Mouse (Mus musculus) neural tube, embryonic 11.5 days (tissue): ENCODE measurements around the gene Gm10260. TPM values are rescaled to one million over a fixed set of nuclear protein-coding genes. Genes with fewer than 3 reads are reported as not detected.

Experiments used
- ATAC-seq: fragments of 200-750 bp; cut with Nextera tagmentation; 2 replicates; pipeline ENCODE4 v1.8.0; 2017; ENCODE audit warnings: moderate number of reproducible peaks, mild to moderate bottlenecking, moderate TSS enrichment, moderate library complexity; ENCODE audit not compliant: insufficient read depth, low FRiP score, low TSS enrichment
- DNase-seq: peaks from one replicate; pipeline ENCODE4 v3.0.0-alpha.2; 2015; ENCODE audit warnings: low spot score
- H3K27ac ChIP-seq: fragments of 300-500 bp; sonication (generic); 2 replicates; pipeline ENCODE4 v1.5.1; 2014; ENCODE audit warnings: low read depth, mild to moderate bottlenecking, low read length
- H3K27me3 ChIP-seq: fragments of 300-500 bp; sonication (generic); 2 replicates; pipeline ENCODE4 v1.6.1; 2014; ENCODE audit warnings: mild to moderate bottlenecking, low read length, mixed read lengths; ENCODE audit not compliant: control insufficient read depth, insufficient read depth
- H3K36me3 ChIP-seq: fragments of 300-500 bp; sonication (generic); 2 replicates; pipeline ENCODE4 v1.6.1; 2014; ENCODE audit warnings: mild to moderate bottlenecking, low read length, moderate library complexity, mixed read lengths; ENCODE audit not compliant: control insufficient read depth, insufficient read depth
- H3K4me1 ChIP-seq: fragments of 300-500 bp; sonication (generic); 2 replicates; pipeline ENCODE4 v1.6.1; 2014; ENCODE audit warnings: low read length, mixed read lengths; ENCODE audit not compliant: control insufficient read depth, insufficient read depth
- H3K4me2 ChIP-seq: fragments of 300-500 bp; sonication (generic); 2 replicates; pipeline ENCODE4 v1.6.1; 2014; ENCODE audit warnings: low read depth, mild to moderate bottlenecking, moderate library complexity
- H3K4me3 ChIP-seq: fragments of 300-500 bp; sonication (generic); 2 replicates; pipeline ENCODE4 v1.5.1; 2014; ENCODE audit warnings: low read depth, low read length
- H3K9ac ChIP-seq: fragments of 300-500 bp; sonication (generic); 2 replicates; pipeline ENCODE4 v1.6.1; 2014; ENCODE audit warnings: mild to moderate bottlenecking, low read length
- H3K9me3 ChIP-seq: fragments of 300-500 bp; sonication (generic); 2 replicates; pipeline ENCODE4 v1.6.1; 2016; ENCODE audit warnings: low read length; ENCODE audit not compliant: control insufficient read depth
- WGBS: fragments of 180-500 bp; shearing (Covaris S2); extraction: QIAGEN DNeasy Blood & Tissue Kit; methylation state at CpG from one replicate; pipeline ENCODE4 v1.1.7; 2014; 5-methylcytosine and 5-hydroxymethylcytosine counted together
- polyA plus RNA-seq: library from polyadenylated mRNA; unstranded; fragments of >200 nt; fragmentation: Nextera tagmentation; extraction: Ambion mirVana; gene quantifications from 2 replicates; pipeline ENCODE4 v1.2.1, GENCODE M21; 2014

Gene Gm10260
- polyA plus RNA-seq, 1 experiment from 2014 or later: 5.7 TPM

DNA sequence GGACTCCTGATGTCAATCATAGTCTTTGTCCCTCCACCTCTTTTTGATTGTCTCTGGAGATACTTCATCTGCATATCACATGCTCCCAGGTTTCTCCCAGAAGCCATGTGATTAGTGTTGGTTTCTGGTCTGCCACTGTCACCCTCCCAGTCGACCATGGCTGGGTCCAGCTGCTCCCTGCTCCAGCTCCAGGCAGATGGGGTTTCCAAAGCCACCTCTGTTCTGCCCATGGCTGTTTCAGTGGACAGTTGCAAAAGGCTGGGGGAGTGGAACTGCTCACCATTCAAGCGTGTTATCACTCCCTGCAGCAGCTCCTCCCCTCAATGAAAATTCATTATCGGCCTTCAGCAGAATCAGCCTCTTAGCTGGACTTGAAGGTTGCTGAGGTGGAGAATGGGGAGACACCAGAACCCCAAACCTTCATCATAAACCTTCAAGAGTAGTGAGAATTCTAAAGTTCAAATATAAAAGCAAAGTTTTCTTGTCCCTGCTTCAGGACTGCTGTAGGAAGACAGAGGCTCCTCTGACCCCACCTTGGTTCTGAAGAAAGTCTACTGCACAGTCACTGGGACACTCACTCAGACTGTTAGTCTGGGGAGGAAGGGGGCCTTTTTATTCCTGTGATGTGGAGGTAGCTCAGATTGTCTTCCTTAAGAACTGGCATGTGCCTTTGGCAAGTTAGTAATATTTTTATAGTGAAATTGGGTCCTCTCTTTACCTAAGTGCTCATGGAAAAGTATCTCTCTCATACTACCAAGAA is 17.0 kb downstream of the Gm10260 start:
- DNase-seq (no peak), ATAC-seq (no peak)
- no peaks in the 10 kb centered on the region for H3K9me3 ChIP-seq
- H3K4me2 ChIP-seq: no peak overlapping the region
- no peaks in the 10 kb centered on the region for H3K27me3 ChIP-seq
- peaks cover 15% of the 10 kb centered on the region; the same call in 1 of the 2 replicates for H3K4me1 ChIP-seq
- no peak overlapping the region for H3K9ac ChIP-seq
- H3K4me3 ChIP-seq: no peak overlapping the region
- H3K27ac ChIP-seq: no peak overlapping the region
- no peaks in the 10 kb centered on the region for H3K36me3 ChIP-seq
- 57% methylated on average over 3 of the region's 3 CpGs for WGBS

DNA sequence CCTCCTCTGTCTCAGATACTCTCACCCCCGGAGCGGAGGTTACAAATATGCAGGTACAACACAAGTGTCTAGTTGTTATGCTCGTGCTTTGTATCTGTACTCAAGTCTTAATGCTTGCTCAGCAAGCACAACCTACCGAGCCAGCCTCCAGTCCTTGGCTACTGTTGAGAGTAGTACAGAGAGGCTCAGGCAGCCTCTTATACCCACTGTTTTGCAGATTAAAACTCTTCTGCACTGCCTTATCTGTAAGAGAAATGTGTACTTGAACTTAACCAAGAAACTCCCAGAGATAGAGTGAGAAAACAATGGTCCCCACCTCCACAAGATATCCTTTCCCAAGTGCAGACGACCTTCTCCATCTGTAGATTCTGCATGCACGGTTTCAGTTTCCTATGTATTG is 24.5 kb downstream of the Gm10260 start:
- ATAC-seq: no peak
- WGBS: 91% methylated on average over 6 of the region's 6 CpGs

GRCm38 (mm10) chr13:97734760-97735159 is 25.7 kb downstream of the Gm10260 start:
- no peaks in the 10 kb centered on the region for H3K27me3 ChIP-seq
- H3K36me3 ChIP-seq: no peaks in the 10 kb centered on the region
- ATAC-seq (no peak), DNase-seq (no peak)
- H3K9ac ChIP-seq: no peak overlapping the region
- no peaks in the 10 kb centered on the region for H3K4me1 ChIP-seq
- H3K4me3 ChIP-seq: no peak overlapping the region
- H3K4me2 ChIP-seq: no peak overlapping the region
- WGBS: 91% methylated on average over 3 of the region's 3 CpGs
- no peak overlapping the region for H3K27ac ChIP-seq
- no peaks in the 10 kb centered on the region for H3K9me3 ChIP-seq

More for the DNA sequence above, 24.5 kb downstream of the Gm10260 start:
- Histone ChIP-seq H3K27me3 (no peaks in the 10 kb centered on the region), H3K4me1 (no peaks in the 10 kb centered on the region), H3K9ac (no peak overlapping the region), H3K27ac (no peak overlapping the region), H3K4me3 (no peak overlapping the region), H3K4me2 (no peak overlapping the region), H3K9me3 (no peaks in the 10 kb centered on the region), H3K36me3 (no peaks in the 10 kb centered on the region)
- DNase-seq: no peak

DNA sequence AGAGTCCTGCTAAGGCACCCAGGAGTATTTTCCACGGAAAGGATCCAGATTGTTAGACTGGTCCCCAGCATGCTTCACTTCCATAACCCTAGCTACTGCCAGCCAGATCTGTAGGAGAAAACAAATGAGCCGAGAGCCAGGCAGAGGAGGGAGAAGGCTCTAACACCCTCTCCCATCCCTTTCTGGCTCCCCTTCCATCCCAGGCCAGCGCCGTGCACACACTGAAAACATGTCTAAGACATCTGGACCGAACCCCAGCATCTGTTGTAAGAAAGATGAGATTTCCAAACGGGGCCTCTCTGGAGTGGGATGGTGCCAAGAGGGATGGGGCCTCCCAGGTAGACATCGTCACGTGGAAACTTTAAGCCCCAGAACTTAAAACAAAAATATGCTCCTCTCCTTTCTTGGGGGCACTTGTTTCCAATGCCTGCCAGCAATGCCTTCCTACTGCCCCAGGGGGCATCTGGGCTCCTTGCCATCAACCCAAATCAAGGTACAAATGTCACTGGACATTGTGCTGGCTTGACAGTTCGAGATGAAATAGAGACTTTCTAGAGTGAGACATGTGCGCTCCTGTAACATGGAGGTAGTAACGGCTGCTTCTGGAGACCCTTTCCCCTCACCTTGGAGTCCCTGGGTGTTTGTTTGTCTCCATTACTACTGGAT is 35.1 kb downstream of the Gm10260 start:
- H3K27ac ChIP-seq: no peak overlapping the region
- WGBS: 82% methylated on average over 11 of the region's 11 CpGs
- ATAC-seq (no peak), DNase-seq (no peak)
- no peak overlapping the region for H3K9ac ChIP-seq
- H3K27me3 ChIP-seq: no peaks in the 10 kb centered on the region
- H3K36me3 ChIP-seq: no peaks in the 10 kb centered on the region
- H3K4me2 ChIP-seq: no peak overlapping the region
- no peak overlapping the region for H3K4me3 ChIP-seq
- H3K4me1 ChIP-seq: no peaks in the 10 kb centered on the region
- no peaks in the 10 kb centered on the region for H3K9me3 ChIP-seq

DNA sequence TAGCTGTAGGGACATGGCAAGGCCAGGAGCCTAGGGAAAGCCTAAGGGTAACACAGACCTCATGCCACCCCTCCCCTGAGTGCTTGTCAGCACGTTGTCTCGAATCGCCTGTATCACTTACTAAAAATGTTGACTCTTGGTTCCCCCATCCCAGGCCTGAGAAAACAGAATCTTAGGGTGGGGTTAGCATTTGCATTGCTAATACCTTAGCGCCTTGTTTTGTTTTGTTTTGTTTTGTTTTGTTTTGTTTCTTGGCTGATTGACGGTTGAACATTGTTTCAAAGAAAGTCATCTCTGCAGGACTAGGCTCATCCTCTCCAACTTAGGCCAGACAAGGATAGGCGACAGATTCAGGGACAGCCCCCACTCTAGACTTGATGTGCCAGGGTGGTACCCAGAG is 35.9 kb downstream of the Gm10260 start:
- no peaks in the 10 kb centered on the region for H3K36me3 ChIP-seq
- DNase-seq (no peak), ATAC-seq (no peak)
- H3K9me3 ChIP-seq: no peaks in the 10 kb centered on the region
- H3K4me1 ChIP-seq: no peaks in the 10 kb centered on the region
- 70% methylated on average over 6 of the region's 6 CpGs for WGBS
- H3K9ac ChIP-seq: no peak overlapping the region
- H3K27ac ChIP-seq: no peak overlapping the region
- H3K4me3 ChIP-seq: no peak overlapping the region
- no peaks in the 10 kb centered on the region for H3K27me3 ChIP-seq
- no peak overlapping the region for H3K4me2 ChIP-seq

- H3K4me2 ChIP-seq: no peak overlapping the region
- H3K4me3 ChIP-seq: no peak overlapping the region
- no peak for DNase-seq
- H3K9ac ChIP-seq: no peak overlapping the region
- no peaks in the 10 kb centered on the region for H3K27me3 ChIP-seq
- WGBS: 58% methylated on average over 8 of the region's 8 CpGs
- H3K9me3 ChIP-seq: no peaks in the 10 kb centered on the region
- no peaks in the 10 kb centered on the region for H3K36me3 ChIP-seq
- ATAC-seq: no peak
- H3K27ac ChIP-seq: no peak overlapping the region
- no peaks in the 10 kb centered on the region for H3K4me1 ChIP-seq
These were observed 47.7 kb downstream of the Gm10260 start for GRCm38 (mm10) chr13:97712506-97713275.

DNA sequence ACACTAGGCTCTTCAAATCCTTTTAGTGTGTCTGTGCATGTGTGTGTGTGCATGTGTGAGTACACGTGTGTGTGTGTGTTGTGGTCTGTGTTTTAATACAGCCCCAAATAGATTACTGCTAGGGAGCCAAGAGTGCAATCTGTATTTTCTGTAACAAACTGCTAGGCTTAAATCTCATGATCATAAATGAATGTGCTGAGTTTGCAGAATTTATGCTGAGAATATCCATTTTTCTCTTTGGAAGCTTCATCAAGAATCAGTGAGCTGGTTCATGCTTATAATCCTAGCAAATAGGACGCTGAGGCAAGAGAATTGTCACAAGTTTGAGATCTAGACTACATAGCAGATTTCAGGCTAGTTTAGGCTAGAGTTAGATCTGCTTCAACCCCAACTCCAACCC is 48.9 kb downstream of the Gm10260 start:
- Histone ChIP-seq H3K36me3 (no peaks in the 10 kb centered on the region), H3K9me3 (no peaks in the 10 kb centered on the region), H3K27me3 (no peaks in the 10 kb centered on the region), H3K9ac (no peak overlapping the region), H3K4me2 (no peak overlapping the region), H3K4me1 (no peaks in the 10 kb centered on the region), H3K4me3 (no peak overlapping the region), H3K27ac (no peak overlapping the region)
- DNase-seq: no peak
- WGBS: 89% methylated on average over 2 of the region's 2 CpGs
- no peak for ATAC-seq
